Mouse (Mus musculus) layer of hippocampus, adult 2 months (tissue): ENCODE results near the gene Numa1. TPM values are rescaled to one million over a fixed set of nuclear protein-coding genes. Genes with fewer than 3 reads are reported as not detected.

Experiments
- DNase-seq, 2 experiments: peaks; one replicate each; pipeline ENCODE4 v3.0.0; 2022; ENCODE audit warnings: low spot score in 2 of 2
- H3K27ac ChIP-seq: fragments of 200-600 bp; 2 replicates; pipeline ENCODE4 v1.8.1; 2022
- H3K4me3 ChIP-seq: fragments of 200-600 bp; 2 replicates; pipeline ENCODE4 v1.8.1; 2022; ENCODE audit warnings: mild to moderate bottlenecking
- CTCF ChIP-seq: fragments of 200-600 bp; conservative IDR thresholded peaks from 2 replicates; pipeline ENCODE4 v1.8.1; 2022; ENCODE audit warnings: antibody characterized with exemption, mild to moderate bottlenecking, moderate library complexity
- total RNA-seq, 2 experiments: library from RNA; stranded (reverse); gene quantifications; 2 replicates each; pipeline ENCODE4 v1.2.3; 2021

The Numa1 gene
- total RNA-seq, 2 experiments from 2014 or later = 114 to 118 TPM

DNA sequence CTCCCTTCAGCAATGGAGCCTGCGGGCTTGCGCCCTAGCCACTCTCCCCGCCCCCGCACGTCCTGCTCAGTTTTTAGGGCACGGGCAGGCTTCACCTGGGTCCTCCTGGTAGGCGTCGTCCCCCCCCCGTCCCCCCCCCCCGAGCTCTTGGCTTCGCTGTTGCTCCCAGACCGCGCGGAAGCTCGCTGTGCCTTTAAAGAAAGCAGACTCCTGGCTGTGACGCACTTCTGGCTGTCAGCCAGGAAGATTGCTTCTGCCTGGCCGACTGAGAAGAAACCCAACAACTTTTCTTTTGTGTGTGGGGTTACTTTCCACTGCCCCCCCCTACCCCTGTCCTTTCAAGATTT is 36.5 kb downstream of the Numa1 start:
- peak; percentile 79 to 85 for DNase-seq
- Histone ChIP-seq H3K27ac (peak overlapping the region; percentile 99), H3K4me3 (peak overlapping the region; percentile 82)
- no peak; the same call in 1 of the 2 replicates for TF ChIP-seq CTCF

DNA sequence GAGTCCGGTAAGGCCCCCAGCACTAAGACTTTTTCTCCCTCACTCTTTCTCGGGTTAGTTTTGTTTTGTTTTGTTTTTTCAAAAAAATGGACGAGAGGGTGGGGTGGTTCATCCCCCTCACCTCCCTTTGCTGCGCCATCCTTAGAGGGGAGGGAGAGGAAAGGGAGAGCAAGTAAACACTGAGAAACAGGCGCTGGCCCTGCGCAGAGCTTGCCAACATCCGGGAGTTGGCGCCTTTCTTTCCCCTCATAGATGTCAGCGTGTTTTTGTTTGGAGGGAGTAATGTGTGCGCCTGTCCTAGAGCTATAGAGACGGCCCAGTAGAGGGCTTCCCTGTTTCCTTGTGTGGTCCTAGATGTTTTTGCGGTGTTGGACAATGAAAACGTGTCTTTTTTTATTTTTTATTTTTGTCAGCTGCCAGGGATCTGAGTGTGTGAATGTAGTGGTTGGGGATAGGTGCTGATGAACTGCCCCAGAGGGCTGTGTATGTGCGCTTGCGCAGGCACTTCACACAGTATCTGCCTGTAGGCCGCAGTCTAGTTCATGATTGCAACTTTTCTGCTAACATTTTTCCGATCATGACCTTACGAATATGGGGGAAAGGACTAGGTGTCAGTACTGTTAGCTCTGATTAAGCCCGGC is 37.0 kb downstream of the Numa1 start:
- Histone ChIP-seq H3K27ac (peak overlapping the region; percentile 99), H3K4me3 (peak overlapping the region; percentile 82)
- no peak for TF ChIP-seq CTCF
- DNase-seq = peak; percentile 69 to 71

DNA sequence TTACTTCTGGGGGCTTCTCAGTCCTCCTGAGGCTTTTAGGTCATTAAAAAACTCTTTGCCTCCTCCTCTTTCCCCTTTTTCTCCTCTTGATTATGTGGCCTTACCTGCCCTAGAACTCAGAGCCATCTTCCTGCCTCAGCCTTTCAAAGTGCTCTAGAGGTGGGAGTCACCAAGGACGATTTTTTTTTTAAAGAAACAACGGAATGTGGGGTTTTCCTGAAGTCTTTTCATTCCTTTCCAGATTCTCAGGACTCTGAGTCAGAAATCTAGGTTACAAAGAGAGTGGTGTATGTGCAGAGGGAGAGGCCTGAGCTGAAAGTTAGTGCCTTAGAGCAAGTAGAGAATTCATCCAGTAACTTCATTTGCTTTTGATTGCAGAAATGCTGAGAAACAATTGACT is 37.8 kb downstream of the Numa1 start:
- Histone ChIP-seq H3K27ac (peak overlapping the region; percentile 99), H3K4me3 (peak overlapping the region; percentile 82)
- TF ChIP-seq CTCF = no peak
- no peak for DNase-seq

DNA sequence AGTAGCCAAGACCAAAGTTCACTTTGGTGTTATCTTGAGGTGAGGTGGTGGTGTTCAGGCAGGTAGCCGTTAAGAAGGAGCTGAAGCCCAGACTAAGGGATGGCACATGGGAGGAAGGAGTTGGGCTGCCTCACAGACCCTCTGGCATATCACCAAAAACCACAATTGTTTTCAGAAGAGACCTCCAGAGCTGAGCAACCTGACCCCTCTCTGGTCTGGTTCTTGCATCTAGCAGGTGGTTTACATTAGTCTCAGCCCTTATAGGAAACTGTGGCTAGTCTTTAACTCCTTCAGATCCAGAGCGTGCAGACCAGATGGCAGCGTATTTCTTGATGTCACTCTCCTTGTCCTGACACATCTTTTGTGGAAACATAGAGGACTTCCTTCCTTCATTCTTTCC is 39.8 kb downstream of the Numa1 start:
- no peak for DNase-seq
- no peak for TF ChIP-seq CTCF
- Histone ChIP-seq H3K27ac (no peak overlapping the region), H3K4me3 (no peak overlapping the region)

DNA sequence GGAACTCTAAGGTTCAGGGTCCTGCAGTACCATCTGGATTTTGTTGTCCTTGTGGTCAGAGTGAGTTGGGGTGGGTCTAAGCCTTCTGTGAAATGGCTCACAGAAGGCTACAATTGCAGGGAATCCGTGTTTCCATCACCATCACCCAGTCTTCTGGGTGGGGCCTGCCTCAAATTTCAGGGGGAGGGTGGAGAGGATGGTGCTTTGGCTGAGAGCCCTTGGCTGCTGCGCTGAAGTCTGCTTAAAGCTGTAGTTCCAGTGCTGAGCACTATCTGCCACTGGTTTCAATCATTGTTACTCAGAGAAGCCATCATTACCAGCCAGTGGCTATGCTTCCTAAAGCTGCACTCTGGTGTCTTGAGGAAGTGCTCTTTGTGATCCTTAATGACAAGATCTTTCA is 40.6 kb downstream of the Numa1 start:
- TF ChIP-seq CTCF = peak; percentile 36
- 0 out of 2 replicates have a peak overlapping the region, but pooled peaks have one; percentile 4 for H3K4me3 ChIP-seq
- H3K27ac ChIP-seq = peak overlapping the region; percentile 28; the same call in 1 of the 2 replicates
- peak in 1 of 2 experiments; percentile 36 for DNase-seq

DNA sequence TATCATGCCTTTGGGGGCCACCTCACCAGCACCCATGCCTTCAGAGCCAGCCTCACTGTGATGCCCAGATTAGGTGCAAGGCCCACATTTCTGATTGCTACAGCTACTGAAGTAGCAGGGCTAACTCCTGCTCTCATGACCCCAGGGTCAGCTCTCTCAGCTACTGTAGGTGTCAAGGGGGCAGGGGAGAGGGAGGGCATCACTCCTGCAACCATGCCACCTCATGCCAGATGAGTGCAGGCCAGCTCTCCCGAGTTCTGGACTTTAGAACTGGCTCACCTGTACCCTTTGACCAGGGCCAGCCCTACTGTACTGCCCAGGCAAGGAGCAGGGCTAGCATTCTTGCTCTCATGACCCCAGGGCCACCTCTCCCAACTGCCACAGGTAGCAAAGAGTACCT is 48.8 kb downstream of the Numa1 start:
- TF ChIP-seq CTCF = no peak
- Histone ChIP-seq H3K27ac (no peak overlapping the region), H3K4me3 (no peak overlapping the region)
- DNase-seq = no peak

DNA sequence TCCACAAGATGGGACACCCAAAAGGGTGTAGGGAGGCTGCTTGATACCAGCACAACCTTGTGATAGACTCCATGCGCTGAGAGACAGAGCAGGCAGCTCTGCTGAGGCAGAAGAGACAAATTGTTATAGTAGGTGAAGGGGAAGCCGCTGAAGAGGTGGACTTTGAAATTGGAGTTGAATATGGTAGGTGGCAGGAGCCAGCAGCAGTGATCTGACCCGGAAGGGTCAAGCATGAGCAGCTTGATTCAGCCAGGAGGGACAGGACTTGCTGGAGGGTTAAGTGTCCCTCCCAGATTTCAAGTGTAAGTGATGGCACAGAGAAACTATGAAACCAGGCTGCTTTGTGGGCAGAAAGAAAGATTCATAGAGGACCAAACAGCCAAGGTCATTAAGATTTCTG is 51.2 kb downstream of the Numa1 start:
- no peak for TF ChIP-seq CTCF
- H3K4me3 ChIP-seq = no peak overlapping the region
- no peak for DNase-seq
- H3K27ac ChIP-seq = no peak overlapping the region

DNA sequence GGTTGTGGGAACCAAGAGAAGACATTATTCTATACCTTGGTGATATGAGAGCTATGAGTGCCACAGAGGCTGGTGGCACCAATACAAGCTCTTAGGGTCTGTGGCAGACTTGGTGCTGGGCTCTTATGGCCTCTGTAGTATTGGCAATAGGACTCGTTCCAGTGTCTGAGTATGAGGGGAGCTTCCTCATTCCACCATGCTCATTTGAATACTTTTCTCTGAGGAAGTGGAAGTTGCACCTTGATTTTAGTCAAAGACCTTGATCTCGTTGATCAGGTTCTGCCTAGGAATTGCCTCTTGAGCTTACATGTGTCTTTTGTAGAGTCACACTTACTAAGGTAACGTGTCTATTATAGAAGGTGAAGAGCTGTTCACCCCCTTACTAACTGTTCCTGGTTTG is 60.3 kb downstream of the Numa1 start:
- DNase-seq = no peak
- TF ChIP-seq CTCF = no peak
- no peak overlapping the region for H3K27ac ChIP-seq
- no peak overlapping the region for H3K4me3 ChIP-seq

DNA sequence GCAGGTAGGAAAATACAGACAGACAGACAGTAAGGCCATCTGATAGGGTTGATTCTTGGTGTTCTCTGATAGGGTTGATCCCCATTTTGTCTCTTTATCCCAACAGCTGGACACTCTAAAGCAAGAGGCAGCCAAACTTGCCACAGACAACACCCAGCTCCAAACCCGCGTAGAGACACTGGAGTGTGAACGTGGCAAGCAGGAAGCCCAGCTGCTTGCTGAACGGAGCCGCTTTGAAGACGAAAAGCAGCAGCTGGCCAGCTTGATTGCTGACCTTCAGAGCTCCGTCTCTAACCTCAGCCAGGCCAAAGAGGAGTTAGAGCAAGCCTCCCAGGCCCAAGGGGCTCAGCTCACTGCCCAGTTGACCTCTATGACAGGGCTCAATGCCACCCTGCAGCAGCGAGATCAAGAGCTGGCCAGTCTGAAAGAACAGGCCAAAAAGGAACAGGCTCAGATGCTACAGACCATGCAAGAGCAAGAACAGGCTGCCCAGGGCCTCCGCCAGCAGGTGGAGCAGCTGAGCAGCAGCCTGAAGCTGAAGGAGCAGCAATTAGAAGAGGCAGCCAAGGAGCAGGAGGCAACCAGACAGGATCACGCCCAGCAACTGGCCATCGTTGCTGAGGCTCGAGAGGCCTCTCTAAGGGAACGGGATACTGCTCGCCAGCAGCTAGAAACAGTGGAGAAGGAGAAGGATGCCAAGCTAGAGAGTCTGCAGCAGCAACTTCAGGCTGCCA is 64.5 kb downstream of the Numa1 start:
- no peak overlapping the region for H3K4me3 ChIP-seq
- TF ChIP-seq CTCF = peak; percentile 99
- peak; percentile 86 to 91 for DNase-seq
- peak overlapping the region; percentile 86 for H3K27ac ChIP-seq

DNA sequence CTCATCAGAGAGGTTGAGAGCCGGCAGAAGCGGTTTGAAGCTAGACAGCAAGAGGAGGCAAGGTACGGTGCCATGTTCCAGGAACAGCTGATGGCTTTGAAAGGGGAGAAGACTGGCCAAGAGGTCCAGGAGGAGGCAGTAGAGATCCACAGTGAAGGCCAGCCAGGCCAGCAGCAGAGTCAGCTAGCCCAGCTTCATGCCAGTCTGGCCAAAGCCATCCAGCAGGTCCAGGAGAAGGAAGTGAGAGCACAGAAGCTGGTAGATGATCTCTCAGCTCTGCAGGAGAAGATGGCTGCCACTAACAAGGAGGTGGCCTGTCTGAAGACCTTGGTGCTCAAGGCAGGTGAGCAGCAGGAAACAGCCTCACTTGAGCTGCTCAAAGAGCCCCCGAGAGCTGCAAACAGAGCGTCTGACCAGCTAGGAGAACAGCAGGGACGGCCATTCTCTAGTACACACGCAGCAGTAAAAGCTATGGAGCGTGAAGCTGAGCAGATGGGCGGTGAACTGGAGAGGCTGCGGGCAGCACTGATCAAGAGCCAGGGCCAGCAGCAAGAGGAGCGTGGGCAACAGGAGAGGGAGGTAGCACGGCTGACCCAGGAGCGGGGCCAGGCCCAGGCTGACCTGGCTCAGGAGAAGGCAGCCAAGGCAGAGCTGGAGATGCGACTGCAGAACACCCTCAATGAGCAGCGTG is 65.7 kb downstream of the Numa1 start:
- peak; percentile 30; the same call in 1 of the 2 replicates for TF ChIP-seq CTCF
- H3K4me3 ChIP-seq = no peak overlapping the region
- peak overlapping the region; percentile 86 for H3K27ac ChIP-seq
- DNase-seq = no peak

DNA sequence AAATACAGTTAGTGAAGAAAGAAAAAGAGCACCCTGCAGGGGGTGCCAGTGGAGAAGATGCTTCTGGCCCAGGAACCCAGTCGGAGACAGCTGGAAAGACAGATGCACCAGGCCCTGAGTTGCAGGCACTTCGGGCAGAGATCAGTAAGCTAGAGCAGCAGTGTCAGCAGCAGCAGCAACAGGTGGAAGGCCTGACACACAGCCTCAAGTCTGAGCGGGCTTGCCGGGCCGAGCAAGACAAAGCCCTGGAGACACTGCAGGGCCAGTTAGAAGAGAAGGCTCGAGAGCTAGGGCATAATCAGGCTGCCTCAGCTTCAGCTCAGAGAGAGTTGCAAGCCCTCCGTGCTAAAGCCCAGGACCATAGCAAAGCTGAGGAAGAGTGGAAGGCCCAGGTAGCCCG is 66.4 kb downstream of the Numa1 start:
- Histone ChIP-seq H3K27ac (peak overlapping the region; percentile 86), H3K4me3 (no peak overlapping the region)
- peak in 1 of 2 experiments; percentile 14 for DNase-seq

DNA sequence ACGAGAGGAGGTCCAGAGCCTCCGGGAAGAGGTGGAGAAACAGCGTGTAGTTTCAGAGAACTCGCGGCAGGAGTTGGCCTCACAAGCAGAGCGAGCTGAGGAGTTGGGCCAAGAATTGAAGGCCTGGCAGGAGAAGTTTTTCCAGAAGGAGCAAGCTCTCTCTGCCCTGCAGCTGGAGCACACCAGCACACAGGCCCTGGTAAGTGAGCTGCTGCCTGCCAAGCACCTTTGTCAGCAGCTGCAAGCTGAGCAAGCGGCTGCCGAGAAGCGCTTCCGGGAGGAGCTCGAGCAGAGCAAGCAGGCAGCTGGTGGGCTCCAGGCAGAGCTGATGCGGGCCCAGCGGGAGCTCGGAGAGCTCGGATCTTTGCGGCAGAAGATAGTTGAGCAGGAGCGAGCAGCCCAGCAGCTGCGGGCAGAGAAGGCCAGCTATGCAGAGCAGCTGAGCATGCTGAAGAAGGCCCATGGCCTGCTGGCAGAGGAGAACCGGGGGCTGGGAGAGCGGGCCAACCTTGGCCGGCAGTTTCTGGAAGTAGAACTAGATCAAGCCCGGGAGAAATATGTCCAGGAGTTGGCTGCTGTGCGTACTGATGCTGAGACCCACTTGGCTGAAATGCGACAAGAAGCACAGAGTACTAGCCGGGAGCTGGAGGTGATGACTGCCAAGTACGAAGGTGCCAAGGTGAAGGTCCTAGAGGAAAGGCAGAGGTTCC is 67.2 kb downstream of the Numa1 start:
- H3K27ac ChIP-seq = peak overlapping the region; percentile 86
- peak overlapping the region; percentile 1; the same call in 1 of the 2 replicates for H3K4me3 ChIP-seq
- peak in 1 of 2 experiments; percentile 55 for DNase-seq
- no peak for TF ChIP-seq CTCF

More for the DNA sequence above, 66.4 kb downstream of the Numa1 start:
- peak; percentile 34; the same call in 1 of the 2 replicates for TF ChIP-seq CTCF

DNA sequence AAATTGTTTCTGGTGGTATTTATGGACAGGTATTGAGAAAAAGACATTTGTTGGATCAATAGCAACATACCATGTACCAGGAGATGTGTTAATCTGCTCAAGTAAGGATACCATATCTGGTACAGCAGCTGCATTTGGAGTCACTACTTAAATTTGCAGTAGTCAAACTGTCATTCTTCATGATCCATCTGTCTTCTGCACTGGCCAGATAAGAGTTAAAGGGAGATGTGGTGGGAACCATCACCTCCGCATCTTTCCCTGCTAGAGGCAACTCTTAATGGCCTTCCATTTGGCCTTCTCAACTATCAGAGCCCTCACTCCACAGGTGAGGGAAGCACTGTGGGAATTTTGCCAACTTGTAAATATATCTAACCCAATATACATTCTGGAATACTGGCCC is 72.6 kb downstream of the Numa1 start:
- Histone ChIP-seq H3K27ac (peak overlapping the region; percentile 4; the same call in 1 of the 2 replicates), H3K4me3 (no peak overlapping the region)
- TF ChIP-seq CTCF = no peak
- no peak for DNase-seq
